Mouse (Mus musculus) cerebellum, postnatal 4 days (tissue): Measurements from ENCODE around the gene Glo1.
"Not testable (repeated sequence)": the region's sequence is repeated elsewhere in the genome, so short reads cannot be mapped to it uniquely, and the experiment has no call there.

Experiments used
- DNase-seq, 2 experiments: peaks; one replicate each; pipeline ENCODE4 v3.0.0; 2022; ENCODE audit warnings: low spot score in 2 of 2, mixed read lengths in 1 of 2

The Glo1 gene

GRCm38 (mm10) chr17:30626719-30627118, at the start of gene Glo1:
Gene Glo1, minus strand, starts transcription at chr17:30626871.
- DNase-seq, result not testable (repeated sequence)

GRCm38 (mm10) chr17:30675021-30675740, 48.5 kb upstream of the Glo1 start:
- no peak for DNase-seq

GRCm38 (mm10) chr17:30673023-30673422, 46.4 kb upstream of the Glo1 start:
- DNase-seq, result no peak

- no peak for DNase-seq
Observed at GRCm38 (mm10) chr17:30672556-30672955, 45.9 kb upstream of the Glo1 start.

GRCm38 (mm10) chr17:30664856-30665255, 38.2 kb upstream of the Glo1 start:
- DNase-seq, result no peak

GRCm38 (mm10) chr17:30663170-30663569, 36.5 kb upstream of the Glo1 start:
- no peak for DNase-seq

- no peak for DNase-seq
Observed at GRCm38 (mm10) chr17:30662131-30662530, 35.5 kb upstream of the Glo1 start.

GRCm38 (mm10) chr17:30658152-30658544, 31.5 kb upstream of the Glo1 start:
- peak in 1 of 2 experiments; percentile 48 for DNase-seq

- no peak for DNase-seq
Observed at GRCm38 (mm10) chr17:30657530-30658151, 31.0 kb upstream of the Glo1 start.

- DNase-seq, result peak in 1 of 2 experiments; percentile 35
Observed at GRCm38 (mm10) chr17:30653010-30653409, 26.3 kb upstream of the Glo1 start.

GRCm38 (mm10) chr17:30648770-30649169, 22.1 kb upstream of the Glo1 start:
- DNase-seq, result no peak

- no peak for DNase-seq
Observed at GRCm38 (mm10) chr17:30640896-30641295, 14.2 kb upstream of the Glo1 start.

GRCm38 (mm10) chr17:30638996-30639395, 12.3 kb upstream of the Glo1 start:
- DNase-seq, result no peak

- no peak for DNase-seq
Observed at GRCm38 (mm10) chr17:30637714-30638113, 11.0 kb upstream of the Glo1 start.

- DNase-seq, result peak in 1 of 2 experiments; percentile 28
Observed at GRCm38 (mm10) chr17:30635367-30635766, 8.7 kb upstream of the Glo1 start.

- not testable (repeated sequence) for DNase-seq
Observed at GRCm38 (mm10) chr17:30624132-30624531, 2.5 kb downstream of the Glo1 start, which contains the start of gene Dnah8. Gene Dnah8, plus strand, starts transcription at chr17:30624354.

GRCm38 (mm10) chr17:30623200-30623599, 3.5 kb downstream of the Glo1 start:
- DNase-seq, result peak in 1 of 2 experiments; percentile 15

GRCm38 (mm10) chr17:30621450-30621849, 5.2 kb downstream of the Glo1 start:
- DNase-seq, result no peak

- DNase-seq, result no peak
Observed at GRCm38 (mm10) chr17:30620548-30620947, 6.1 kb downstream of the Glo1 start.

GRCm38 (mm10) chr17:30619153-30619552, 7.5 kb downstream of the Glo1 start:
- peak in 1 of 2 experiments; percentile 10 for DNase-seq

- DNase-seq, result peak in 1 of 2 experiments; percentile 16
Observed at GRCm38 (mm10) chr17:30618136-30618891, 8.4 kb downstream of the Glo1 start.

GRCm38 (mm10) chr17:30616203-30616602, 10.5 kb downstream of the Glo1 start:
- no peak for DNase-seq
